Mouse (Mus musculus) midbrain, embryonic 13.5 days (tissue): ENCODE results near the gene Limch1. TPM values are rescaled to one million over a fixed set of nuclear protein-coding genes. Genes with fewer than 3 reads are reported as not detected.

Source experiments
- ATAC-seq: fragments of 200-750 bp; cut with Nextera tagmentation; 2 replicates; pipeline ENCODE4 v1.8.0; 2017; ENCODE audit warnings: mild to moderate bottlenecking, moderate TSS enrichment, moderate library complexity
- H3K27ac ChIP-seq: fragments of 300-500 bp; sonication (generic); 2 replicates; pipeline ENCODE4 v1.5.1; 2015; ENCODE audit warnings: inconsistent platforms, mild to moderate bottlenecking, moderate library complexity
- H3K27me3 ChIP-seq: fragments of 300-500 bp; sonication (generic); 2 replicates; pipeline ENCODE4 v1.6.1; 2015; ENCODE audit warnings: mild to moderate bottlenecking, inconsistent platforms
- H3K36me3 ChIP-seq: fragments of 300-500 bp; sonication (generic); 2 replicates; pipeline ENCODE4 v1.6.1; 2015; ENCODE audit warnings: mild to moderate bottlenecking, inconsistent platforms
- H3K4me1 ChIP-seq: fragments of 300-500 bp; sonication (generic); replicated peaks from 2 replicates; pipeline ENCODE4 v1.6.1; 2015; ENCODE audit warnings: inconsistent platforms
- H3K4me2 ChIP-seq: fragments of 300-500 bp; sonication (generic); replicated peaks from 2 replicates; pipeline ENCODE4 v1.6.1; 2015; ENCODE audit warnings: moderate library complexity, mild to moderate bottlenecking, inconsistent platforms
- H3K4me3 ChIP-seq: fragments of 300-500 bp; sonication (generic); replicated peaks from 2 replicates; pipeline ENCODE4 v1.5.1; 2015; ENCODE audit warnings: mild to moderate bottlenecking, inconsistent platforms
- H3K9ac ChIP-seq: fragments of 300-500 bp; sonication (generic); replicated peaks from 2 replicates; pipeline ENCODE4 v1.6.1; 2015; ENCODE audit warnings: mild to moderate bottlenecking, inconsistent platforms
- H3K9me3 ChIP-seq: fragments of 300-500 bp; sonication (generic); 2 replicates; pipeline ENCODE4 v1.6.1; 2016; ENCODE audit warnings: mild to moderate bottlenecking, inconsistent platforms
- WGBS: fragments of 180-500 bp; shearing (Covaris S2); methylation state at CpG from one replicate; pipeline ENCODE4 v1.1.7; 2015; 5-methylcytosine and 5-hydroxymethylcytosine counted together
- polyA plus RNA-seq: library from polyadenylated mRNA; unstranded; fragments of >200 nt; fragmentation: Nextera tagmentation; extraction: Ambion mirVana; gene quantifications from 2 replicates; pipeline ENCODE4 v1.2.1, GENCODE M21; 2015

The Limch1 gene
- polyA plus RNA-seq, 1 experiment from 2014 or later = 41.9 TPM

DNA sequence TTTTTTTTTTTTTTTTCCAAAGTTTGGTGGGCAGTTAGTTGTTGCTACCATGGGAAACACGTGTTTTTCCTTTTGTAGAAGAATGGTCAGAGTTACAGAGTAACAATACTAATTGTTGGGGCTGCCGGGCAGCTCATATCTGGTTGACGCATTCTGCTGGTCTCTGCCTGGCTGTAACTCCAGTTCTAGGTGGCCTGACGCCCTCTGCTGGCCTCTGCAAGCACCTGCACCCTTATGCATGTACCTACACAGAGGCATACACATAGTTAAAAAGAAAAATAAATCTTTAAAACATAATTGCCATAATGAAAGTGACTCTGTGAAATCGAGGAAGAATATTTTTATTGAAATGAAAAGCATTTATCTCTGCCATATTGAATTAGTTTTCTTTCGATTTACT, 312.2 kb downstream of the Limch1 start:
- WGBS = 82% methylated on average over 6 of the region's 6 CpGs
- Histone ChIP-seq H3K27ac (no peak overlapping the region), H3K4me1 (peaks cover 4% of the 10 kb centered on the region), H3K9me3 (no peaks in the 10 kb centered on the region), H3K4me3 (no peak overlapping the region), H3K9ac (no peak overlapping the region), H3K36me3 (peaks cover 7% of the 10 kb centered on the region), H3K4me2 (no peak overlapping the region), H3K27me3 (no peaks in the 10 kb centered on the region)
- ATAC-seq = no peak

DNA sequence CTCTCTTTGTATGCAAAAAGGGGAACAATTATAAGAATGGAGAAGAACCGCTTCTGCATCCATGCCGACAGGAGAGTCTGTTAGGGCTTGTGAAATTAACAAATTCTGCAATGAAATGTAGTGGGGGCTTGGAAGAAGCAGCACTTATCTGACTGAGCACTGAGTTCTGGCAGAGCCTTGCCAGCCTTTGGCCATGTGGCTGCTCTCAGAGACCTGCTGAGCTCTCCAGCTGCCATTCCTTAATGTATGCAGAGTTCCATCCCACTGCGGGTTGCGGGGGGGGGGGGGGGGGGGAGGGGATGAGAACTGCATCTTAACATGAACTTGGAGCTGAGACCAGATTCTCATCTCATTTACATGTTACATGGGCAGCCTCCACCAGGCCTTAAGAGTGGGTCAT, 314.9 kb downstream of the Limch1 start:
- 0 out of 2 replicates have a peak, but pooled peaks have one; percentile 45 for ATAC-seq

DNA sequence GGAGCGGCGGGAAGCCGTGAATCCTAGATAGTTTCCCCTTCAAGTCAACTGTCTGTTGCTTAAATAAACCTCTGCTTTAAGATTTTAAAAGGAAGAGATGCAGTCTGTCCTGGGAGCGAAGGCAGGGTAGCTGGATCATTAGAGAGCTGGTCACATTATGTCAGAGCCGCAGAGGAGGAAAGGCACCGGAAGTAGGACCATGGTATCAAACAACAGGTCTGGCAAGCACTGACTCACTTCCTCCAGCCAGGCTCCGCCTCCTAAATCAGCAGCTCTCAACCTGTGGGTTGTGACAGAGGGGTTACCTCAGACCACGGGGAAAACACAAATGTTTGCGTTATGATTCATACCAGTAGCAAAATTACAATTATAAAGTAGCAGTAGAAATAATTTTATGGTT, 318.0 kb downstream of the Limch1 start:
- H3K9me3 ChIP-seq = no peaks in the 10 kb centered on the region
- 93% methylated on average over 9 of the region's 9 CpGs for WGBS
- no peak for ATAC-seq

More for the DNA sequence above, 314.9 kb downstream of the Limch1 start:
- H3K4me2 ChIP-seq = no peak overlapping the region
- no peaks in the 10 kb centered on the region for H3K27me3 ChIP-seq
- H3K4me1 ChIP-seq = peaks cover 4% of the 10 kb centered on the region
- no peaks in the 10 kb centered on the region for H3K9me3 ChIP-seq
- no peak overlapping the region for H3K9ac ChIP-seq
- whole genome bisulfite sequencing = 37% methylated on average over 4 of the region's 4 CpGs
- H3K27ac ChIP-seq = no peak overlapping the region
- no peak overlapping the region for H3K4me3 ChIP-seq
- no peaks in the 10 kb centered on the region for H3K36me3 ChIP-seq

DNA sequence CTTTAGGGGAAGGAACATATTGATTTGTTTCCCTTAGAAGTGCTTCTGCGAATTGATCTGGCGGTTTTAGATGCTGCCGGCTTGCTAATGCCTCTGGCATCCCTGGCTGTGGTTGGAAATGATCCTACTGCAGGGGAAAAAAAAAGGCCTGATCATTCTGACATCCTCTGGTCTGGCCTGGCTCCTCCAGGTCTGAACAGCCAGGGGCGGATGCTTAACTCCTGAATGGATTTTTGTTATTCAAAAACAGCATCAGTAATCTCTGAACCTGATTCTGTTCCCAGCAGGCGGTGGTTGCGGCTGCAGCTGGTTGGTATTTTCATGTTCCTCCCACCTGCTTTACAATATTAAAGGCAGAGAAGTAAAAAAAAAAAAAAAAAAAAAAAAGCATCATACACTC, 337.5 kb downstream of the Limch1 start:
- Histone ChIP-seq H3K4me1 (peaks cover 4% of the 10 kb centered on the region; the same call in 1 of the 2 replicates), H3K36me3 (no peaks in the 10 kb centered on the region), H3K27me3 (peaks cover 16% of the 10 kb centered on the region; the same call in 1 of the 2 replicates), H3K27ac (no peak overlapping the region), H3K9me3 (0 out of 2 replicates have a peak, but pooled peaks cover 4% of the 10 kb centered on the region), H3K4me3 (no peak overlapping the region), H3K9ac (no peak overlapping the region), H3K4me2 (no peak overlapping the region)
- ATAC-seq = no peak
- 25% methylated on average over 6 of the region's 6 CpGs for WGBS

More for the DNA sequence above, 318.0 kb downstream of the Limch1 start:
- no peak overlapping the region for H3K27ac ChIP-seq
- H3K9ac ChIP-seq = no peak overlapping the region
- H3K4me3 ChIP-seq = no peak overlapping the region
- no peaks in the 10 kb centered on the region for H3K36me3 ChIP-seq
- no peaks in the 10 kb centered on the region for H3K27me3 ChIP-seq
- peaks cover 4% of the 10 kb centered on the region for H3K4me1 ChIP-seq
- H3K4me2 ChIP-seq = no peak overlapping the region

DNA sequence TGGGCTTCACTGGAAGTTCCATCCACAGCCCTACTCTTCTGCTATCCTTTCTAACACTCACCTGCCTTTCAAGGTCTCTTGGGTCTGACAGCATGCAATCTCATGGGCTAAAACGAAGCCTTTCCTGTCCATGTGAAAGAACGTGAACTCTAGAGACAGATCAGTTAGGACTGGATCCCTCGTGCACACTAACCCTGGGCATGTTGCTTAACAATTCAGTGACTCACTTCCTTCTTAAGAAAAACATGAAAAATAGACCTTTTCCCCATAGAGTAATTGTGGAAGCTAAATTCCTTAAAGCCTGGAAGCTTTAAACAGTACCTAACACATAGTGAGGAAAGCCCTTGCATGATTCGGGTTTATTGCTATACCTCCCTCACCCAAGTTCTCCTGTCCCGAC, 345.2 kb downstream of the Limch1 start:
- WGBS = 81% methylated on average over 5 of the region's 5 CpGs
- Histone ChIP-seq H3K27me3 (peaks cover 76% of the 10 kb centered on the region), H3K4me3 (no peak overlapping the region), H3K9me3 (no peaks in the 10 kb centered on the region), H3K4me1 (peaks cover under 1% of the 10 kb centered on the region; the same call in 1 of the 2 replicates), H3K36me3 (no peaks in the 10 kb centered on the region), H3K4me2 (no peak overlapping the region), H3K27ac (no peak overlapping the region), H3K9ac (no peak overlapping the region)
- no peak for ATAC-seq

DNA sequence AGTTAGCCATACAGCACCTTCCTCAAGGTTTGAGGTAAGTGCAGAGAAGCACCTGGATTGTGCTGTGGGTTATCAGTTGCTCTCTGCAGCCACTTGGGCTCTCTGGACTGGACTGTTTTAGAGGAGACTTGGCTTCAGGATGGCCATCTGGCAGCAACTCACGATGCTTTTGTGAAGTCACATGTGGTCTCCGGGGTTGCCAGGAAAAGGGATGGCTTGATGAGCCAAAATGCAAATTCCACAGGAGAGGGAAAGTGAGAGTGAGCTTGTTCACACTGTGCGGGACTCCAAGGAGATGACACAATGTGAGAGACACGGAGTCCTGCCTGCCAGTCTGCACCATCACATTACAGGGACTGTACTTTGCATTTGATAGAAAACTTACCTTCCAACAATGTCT, 346.1 kb downstream of the Limch1 start:
- no peaks in the 10 kb centered on the region for H3K9me3 ChIP-seq
- no peak overlapping the region for H3K9ac ChIP-seq
- no peaks in the 10 kb centered on the region for H3K36me3 ChIP-seq
- H3K4me3 ChIP-seq = no peak overlapping the region
- H3K27ac ChIP-seq = no peak overlapping the region
- peaks cover 85% of the 10 kb centered on the region for H3K27me3 ChIP-seq
- WGBS = 21% methylated on average over 4 of the region's 4 CpGs
- H3K4me2 ChIP-seq = no peak overlapping the region
- peaks cover 6% of the 10 kb centered on the region for H3K4me1 ChIP-seq
- peak; percentile 69 for ATAC-seq

DNA sequence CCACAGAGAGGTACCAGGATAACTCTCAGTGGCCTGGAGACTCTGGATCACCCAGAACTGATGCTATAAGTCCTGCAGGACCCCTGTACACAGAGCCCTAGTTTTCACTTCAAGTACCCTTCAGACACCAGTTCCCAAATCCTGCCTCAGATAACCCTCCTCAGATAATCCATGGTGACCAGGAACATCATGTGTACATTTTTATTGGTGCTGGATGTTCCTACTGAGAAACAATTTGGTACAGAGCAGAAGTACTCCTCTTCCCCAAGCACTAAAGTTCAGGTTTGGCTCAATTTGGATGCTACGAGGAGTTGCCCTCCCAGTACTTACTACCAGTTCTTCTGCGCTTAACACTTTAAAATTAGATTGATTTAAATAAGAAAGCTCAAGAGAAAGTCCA, 348.4 kb downstream of the Limch1 start:
- WGBS = 13% methylated on average over 2 of the region's 2 CpGs
- no peak overlapping the region for H3K4me3 ChIP-seq
- H3K9ac ChIP-seq = no peak overlapping the region
- no peaks in the 10 kb centered on the region for H3K36me3 ChIP-seq
- no peak overlapping the region for H3K27ac ChIP-seq
- peaks cover 97% of the 10 kb centered on the region for H3K27me3 ChIP-seq
- peaks cover 6% of the 10 kb centered on the region for H3K4me1 ChIP-seq
- ATAC-seq = no peak
- H3K9me3 ChIP-seq = no peaks in the 10 kb centered on the region
- H3K4me2 ChIP-seq = no peak overlapping the region

DNA sequence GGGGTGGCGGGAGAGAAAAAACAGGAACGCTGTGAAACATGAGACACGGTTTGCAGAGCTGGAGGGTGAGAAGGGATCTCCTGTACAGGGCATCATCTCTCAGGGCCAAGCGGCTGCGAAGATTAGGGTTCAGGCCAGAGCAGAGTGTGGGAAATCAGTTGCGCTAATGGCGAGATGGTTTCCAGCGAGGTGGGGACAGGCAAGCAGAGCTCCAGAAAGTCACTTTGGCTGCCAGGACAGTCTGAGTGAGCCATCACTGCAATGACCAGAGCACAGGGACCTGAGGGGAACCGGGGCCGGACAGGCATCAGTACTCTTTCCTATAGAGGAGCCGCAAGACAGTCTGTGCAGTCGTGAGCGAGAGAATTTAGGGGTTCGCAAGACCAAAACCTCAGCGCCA, 349.5 kb downstream of the Limch1 start:
- H3K4me3 ChIP-seq = no peak overlapping the region
- H3K9ac ChIP-seq = no peak overlapping the region
- no peaks in the 10 kb centered on the region for H3K36me3 ChIP-seq
- H3K4me2 ChIP-seq = no peak overlapping the region
- H3K27me3 ChIP-seq = peaks cover 98% of the 10 kb centered on the region
- peaks cover 6% of the 10 kb centered on the region for H3K4me1 ChIP-seq
- under 1% methylated on average over 15 of the region's 15 CpGs for WGBS
- no peaks in the 10 kb centered on the region for H3K9me3 ChIP-seq
- ATAC-seq = no peak
- no peak overlapping the region for H3K27ac ChIP-seq

DNA sequence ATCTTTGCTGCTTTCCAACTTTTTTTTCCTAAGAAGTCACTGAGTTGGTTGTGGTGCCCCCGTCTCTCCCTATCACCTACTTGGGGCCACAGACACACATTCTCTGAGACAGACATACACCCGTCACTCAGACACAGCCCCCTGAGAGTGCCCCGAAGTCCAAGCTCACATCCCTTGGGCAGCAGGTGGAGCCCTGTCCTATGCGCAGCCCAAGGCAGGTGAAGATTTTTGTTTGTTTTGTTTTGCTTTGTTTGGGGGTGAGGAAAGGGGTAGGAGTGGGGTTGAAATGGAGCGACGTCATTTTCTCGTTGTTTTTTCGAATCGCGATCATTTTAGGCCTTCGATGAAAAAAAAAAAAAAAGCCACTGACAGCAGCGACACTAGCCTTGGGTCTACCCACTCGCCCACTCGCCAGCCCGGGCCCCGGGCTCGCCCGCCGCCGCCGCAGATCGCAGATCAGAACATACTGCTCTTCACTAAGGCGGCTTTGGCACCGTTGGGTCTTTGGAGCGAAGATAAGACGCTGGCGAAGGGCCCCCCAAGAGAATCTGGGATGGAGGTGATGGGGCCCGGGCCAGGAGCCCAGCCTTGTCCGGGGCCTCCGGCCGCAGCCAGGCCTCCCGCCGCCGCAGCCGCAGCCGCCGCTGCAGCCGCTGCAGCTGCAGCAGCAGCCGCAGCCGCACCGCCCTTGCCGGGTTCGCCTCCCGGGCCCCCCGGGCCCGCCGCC, 350.2 kb downstream of the Limch1 start:
- Histone ChIP-seq H3K27me3 (peaks cover 98% of the 10 kb centered on the region), H3K36me3 (no peaks in the 10 kb centered on the region), H3K9me3 (no peaks in the 10 kb centered on the region), H3K4me3 (peak overlapping the region; percentile 23), H3K4me1 (peaks cover 6% of the 10 kb centered on the region), H3K27ac (no peak overlapping the region), H3K9ac (no peak overlapping the region), H3K4me2 (peak overlapping the region; percentile 48)
- ATAC-seq = peak; percentile 61; the same call in 1 of the 2 replicates
- WGBS = under 1% methylated on average over 45 of the region's 47 CpGs

DNA sequence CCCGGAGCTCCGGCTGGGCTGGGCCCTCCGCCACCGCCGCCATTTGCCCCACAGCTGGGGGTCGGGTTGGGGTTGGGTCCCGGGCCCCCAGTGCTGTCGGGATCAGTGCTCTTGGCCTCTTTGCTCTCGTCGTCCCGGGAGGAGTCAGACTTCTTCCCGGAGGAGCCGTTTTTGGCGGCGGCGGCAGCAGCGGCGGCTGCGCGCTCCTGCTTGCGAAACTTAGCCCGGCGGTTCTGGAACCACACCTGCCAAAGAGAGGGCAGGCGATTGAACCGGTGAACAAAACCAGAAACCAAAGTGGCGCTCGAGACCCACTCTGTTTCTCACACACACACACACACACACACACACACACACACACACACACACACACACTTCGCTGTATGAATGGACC, 350.7 kb downstream of the Limch1 start:
- H3K4me3 ChIP-seq = peak overlapping the region; percentile 23
- WGBS = under 1% methylated on average over 28 of the region's 28 CpGs
- peak overlapping the region; percentile 48 for H3K4me2 ChIP-seq
- no peaks in the 10 kb centered on the region for H3K9me3 ChIP-seq
- H3K9ac ChIP-seq = no peak overlapping the region
- no peaks in the 10 kb centered on the region for H3K36me3 ChIP-seq
- H3K27me3 ChIP-seq = peaks cover 98% of the 10 kb centered on the region
- no peak for ATAC-seq
- peaks cover 6% of the 10 kb centered on the region for H3K4me1 ChIP-seq
- H3K27ac ChIP-seq = no peak overlapping the region

DNA sequence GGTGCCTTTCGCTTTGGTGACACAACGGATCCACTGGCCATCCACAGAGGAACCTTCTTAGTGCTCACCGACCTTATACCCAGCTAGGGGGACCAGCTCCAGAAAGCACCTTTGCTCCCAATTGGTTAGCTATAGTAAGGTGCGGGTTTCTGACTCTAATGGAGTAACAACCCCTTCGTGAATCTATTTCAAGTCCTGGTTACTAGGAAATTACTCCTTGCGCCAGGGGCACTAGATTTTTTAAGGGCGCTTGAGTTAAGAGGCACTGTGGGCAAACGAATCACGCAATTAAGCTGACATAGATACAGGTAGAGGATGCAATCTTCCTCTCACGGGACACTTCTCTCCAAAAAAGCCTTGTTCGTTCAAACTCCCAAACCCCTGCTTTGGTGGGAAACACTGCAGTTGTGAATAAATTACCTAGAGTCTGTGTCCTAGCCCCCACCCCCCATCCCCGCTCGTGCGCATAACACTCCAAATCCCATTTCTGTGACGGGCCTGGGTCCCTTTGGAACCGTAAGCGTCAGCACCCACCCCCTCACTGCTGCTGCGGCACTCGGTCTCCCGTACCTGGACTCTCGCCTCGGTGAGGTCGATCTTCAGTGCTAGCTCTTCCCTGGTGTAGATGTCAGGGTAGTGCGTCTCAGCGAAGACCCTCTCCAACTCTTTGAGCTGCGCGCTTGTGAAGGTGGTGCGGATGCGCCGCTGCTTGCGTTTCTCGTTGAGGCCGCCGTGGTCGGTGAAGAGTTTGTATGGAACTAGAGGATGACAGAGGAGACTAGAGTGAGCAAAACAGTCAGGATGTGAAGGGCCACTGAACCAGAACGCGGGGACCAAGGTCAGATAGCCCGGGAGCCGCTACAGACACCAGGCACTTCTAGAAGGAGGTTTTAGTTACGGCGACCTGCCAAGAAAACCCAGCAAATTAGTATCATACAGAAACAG, 351.8 kb downstream of the Limch1 start:
- H3K9me3 ChIP-seq = no peaks in the 10 kb centered on the region
- no peak overlapping the region for H3K9ac ChIP-seq
- WGBS = under 1% methylated on average over 41 of the region's 41 CpGs
- peaks cover 98% of the 10 kb centered on the region for H3K27me3 ChIP-seq
- H3K4me2 ChIP-seq = no peak overlapping the region
- no peak overlapping the region for H3K4me3 ChIP-seq
- peaks cover 9% of the 10 kb centered on the region for H3K4me1 ChIP-seq
- ATAC-seq = no peak
- no peaks in the 10 kb centered on the region for H3K36me3 ChIP-seq
- no peak overlapping the region for H3K27ac ChIP-seq
